Mouse (Mus musculus): ENCODE data around the gene Car7.

Car7 gene

DNA sequence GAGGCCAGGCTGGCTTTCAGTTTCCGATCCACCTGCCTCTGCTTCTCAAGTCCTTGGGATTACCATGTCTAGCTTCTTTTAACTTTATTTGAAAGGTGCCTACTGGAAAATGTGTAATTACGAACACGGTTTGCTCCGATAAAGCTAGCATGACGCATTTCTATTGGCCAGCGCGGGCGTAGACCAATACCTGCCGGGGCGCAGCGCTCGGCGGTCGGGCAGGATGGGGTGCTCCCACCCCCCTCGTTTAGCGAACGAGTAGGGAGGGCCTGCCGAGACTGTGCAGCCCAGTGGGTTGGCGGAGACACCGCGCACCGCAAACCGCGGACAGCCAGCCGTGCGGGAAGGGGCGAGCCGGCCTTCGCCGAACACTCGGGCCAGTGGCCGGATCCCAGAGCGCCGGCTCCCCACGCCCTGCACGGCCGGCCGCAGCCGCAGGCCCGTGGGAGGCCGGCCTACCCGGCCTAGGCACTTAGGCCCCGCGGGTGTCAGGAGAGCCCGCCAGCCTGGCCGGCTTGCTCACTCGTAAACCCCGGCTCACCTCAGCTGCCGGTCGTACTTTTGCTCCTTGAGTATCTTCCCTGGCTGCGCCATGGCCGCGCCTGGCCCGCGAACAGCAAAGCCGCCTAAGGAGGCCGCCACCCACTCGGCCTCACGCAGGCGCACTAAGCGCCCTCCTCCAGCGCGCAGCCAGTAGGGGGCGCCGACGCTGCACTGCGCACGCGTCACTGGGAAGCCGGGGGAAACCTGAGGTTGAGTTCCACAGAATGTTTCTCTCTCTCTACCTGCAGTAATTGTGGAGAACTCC lies at the start of gene Car7, which contains the start of gene Nae1:
Car7 (plus strand) TSS at position 719 of the 808 bp plus-strand sequence.
Nae1 (minus strand) TSS at position 667 of the 808 bp plus-strand sequence.
- DNase-seq: peak; percentile 95

DNA sequence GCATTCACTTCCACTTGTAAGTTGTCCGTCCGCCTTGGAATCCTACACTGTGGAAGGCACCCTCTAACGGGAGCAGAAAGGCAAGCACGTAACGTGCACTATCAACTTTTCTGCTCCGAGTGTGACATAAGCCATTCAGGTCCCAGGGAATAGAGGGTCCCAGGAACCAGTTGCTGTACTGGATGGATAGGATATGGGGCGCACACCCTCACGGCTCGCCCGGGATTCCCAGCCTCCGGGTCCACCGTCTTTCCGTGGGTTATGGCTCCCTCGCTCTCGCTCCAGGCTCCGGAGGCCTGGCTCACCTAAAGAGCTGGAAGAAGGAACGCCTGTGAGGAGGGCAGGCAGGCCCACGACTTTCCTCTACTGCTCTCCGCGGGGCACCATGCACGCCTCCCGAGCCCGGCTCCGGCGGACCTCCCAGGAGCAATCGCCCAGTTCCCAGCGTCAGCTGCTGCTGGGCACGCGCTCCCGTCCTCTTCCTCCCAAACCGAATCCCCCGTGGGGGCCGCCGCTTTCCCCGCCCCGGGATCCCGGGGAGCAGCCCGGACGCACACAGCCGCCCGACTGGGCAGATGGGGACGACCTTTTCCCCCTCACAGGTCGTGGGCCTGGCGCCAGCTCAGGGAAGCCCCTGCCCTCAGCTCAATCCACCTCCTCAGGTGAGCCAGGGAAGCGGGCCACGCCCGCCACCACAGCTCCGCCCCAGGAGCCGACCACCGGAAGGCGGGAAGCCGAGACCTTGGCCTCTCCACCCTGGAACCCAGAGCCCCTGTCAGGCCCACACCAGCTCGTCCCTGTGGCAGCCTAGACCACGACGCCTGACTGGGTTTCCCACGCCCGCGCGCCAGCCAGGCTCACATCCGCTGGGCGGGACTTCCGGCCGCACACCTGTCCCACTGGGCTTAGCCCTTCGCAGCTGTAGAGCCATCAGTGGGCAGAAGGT lies 25.2 kb upstream of the Car7 start, which contains the start of gene Terb1:
Terb1 (minus strand) TSS at position 850 of the 946 bp plus-strand sequence.
- peak; percentile 51 for DNase-seq

DNA sequence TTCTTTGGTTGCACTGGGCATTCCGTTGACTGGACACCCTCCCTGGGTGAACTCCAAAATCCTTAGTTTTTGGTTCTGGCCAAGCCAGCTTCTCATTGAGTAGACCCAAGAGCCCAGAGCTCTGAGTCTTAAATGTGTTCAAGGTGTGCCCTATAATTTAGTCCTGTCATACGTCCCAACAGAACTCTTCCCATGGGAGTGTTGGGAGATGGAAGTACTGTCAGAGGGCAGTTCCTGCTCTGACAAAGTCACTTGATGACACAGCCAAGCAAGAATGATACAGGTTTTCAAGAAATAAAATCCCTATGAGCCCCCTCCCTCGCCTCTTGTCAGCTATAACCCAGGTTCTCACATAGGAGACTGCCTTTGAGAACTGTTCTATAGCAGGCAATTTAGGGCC lies 24.4 kb upstream of the Car7 start:
- no peak for DNase-seq

DNA sequence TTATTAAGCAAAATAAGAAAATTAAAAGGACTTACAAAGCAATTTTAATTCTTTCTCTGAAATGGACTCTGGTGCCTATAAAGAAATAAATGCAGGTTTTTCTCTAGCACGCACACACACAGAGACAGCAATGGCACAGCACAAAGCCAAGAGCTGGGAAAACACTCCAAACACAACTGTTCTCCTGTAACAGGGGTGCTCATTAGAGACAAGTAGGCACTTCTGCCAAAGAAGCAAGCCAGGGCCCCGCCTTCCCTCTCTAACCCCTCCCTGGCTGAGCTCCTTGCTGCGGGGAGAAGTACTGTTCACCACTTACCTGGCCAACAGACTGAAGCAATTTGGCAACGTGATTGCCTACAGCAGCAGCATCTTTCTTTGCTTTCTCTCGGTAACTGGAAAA lies 16.6 kb upstream of the Car7 start:
- DNase-seq: no peak

DNA sequence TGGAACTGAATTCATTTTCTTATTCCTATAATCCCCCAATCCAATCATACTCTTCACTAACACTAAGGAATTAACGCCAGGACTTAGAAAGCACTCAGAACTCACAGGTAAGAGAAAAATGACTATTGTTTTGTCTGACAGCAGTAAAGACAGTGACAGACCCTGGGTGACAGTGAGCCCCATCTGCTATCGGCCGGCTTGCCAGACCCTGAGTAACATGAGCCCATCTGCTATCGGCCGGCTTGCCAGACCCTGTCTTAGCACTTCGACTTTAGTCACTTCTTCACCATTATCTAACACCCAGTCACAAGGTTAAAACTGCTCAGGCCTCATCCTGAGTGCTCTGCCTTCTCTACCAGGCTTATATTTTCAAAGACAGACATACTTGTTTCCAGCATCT lies 4.8 kb upstream of the Car7 start:
- no peak for DNase-seq

DNA sequence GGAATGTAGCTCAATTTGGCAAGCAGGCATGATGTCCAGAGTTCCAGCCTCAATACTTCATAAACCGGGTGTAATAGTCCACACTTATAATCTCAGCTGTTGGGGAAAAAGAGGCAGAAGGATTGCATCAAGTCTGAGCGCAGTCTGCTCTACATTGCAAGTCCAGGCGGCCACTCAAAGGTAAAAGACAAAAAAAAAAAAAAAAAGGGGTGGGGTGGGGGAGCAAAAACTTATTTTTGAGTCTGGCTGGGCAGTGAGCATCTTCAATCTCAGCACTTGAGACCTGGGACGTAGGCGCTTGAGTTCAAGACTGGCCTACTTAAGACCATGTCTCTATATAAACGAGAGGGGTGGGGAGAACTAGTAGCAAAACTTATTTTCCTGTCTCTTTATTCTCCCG lies 938 bp upstream of the Car7 start:
- no peak for DNase-seq

DNA sequence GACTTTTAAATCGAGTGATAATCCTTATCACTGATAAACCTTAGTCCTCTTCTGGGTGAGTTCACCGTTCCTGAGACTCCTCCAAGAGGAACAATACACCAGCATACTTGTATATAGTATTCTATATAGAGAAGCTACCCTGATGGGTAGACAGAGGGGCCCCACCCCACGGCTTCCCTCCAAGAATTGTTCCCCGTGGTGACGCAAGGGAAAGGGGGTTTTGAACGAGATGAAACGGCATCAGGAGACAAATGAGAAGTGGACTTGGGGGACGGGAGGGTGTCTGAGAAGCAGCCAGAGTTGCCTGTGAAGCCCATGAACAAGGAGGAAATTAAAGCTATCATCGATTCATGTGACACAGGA lies 271 bp downstream of the Car7 start:
- no peak for DNase-seq

DNA sequence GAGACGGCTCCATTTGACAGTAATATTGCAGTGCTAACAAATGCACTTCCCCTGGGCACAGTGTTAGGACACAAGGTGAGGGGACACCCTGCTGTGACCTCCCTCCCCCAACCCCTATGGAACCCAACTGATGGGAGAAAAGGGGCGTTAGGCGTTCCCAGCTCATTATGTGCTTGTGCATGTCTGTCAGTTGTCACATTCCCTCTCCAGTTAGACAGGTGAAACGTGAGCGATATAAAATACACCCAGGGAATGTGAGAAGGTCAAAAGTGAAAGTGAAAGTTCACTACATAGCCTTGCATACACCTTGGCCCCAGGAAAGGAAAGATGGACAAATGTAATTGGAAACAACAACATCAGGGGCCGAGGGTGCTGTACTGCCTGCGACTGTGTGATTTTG lies 889 bp downstream of the Car7 start:
- DNase-seq: no peak

DNA sequence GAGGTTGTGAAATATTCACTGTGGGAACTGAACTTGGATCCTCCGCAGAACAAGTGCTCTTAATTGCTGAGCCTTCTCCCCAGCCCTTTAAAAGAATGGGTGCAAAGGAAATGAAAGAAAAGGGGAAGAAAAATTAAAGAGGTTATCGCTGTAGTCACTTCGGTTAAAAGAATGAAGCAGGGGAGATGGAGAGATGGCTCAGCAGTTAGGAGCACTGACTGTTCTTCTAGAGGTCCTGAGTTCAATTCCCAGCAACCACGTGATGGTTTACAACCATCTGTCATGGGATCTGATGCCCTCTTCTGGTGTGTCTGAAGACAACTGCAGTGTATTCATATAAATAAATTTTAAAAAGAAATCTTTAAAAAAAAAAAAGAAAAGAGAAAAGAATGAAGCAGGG lies 1.5 kb downstream of the Car7 start:
- no peak for DNase-seq

DNA sequence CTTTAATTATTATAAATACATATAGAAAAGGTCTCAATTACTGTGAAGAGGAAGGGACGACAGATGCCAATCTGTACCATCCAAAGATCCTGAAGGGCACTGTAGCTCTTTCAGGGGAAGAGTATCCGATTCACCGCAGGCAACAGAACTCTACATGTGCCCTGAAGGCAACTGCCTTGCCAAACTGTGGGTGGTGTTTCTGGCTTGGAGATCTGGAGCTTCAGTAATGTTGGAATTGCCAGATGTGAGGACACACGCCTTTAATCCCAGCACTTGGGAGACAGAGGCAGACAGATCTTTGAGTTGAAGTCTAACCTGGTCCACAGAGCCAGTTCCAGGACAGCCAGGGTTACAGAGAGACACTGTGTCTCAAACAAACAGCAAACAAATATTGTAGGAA lies 4.4 kb downstream of the Car7 start:
- no peak for DNase-seq

DNA sequence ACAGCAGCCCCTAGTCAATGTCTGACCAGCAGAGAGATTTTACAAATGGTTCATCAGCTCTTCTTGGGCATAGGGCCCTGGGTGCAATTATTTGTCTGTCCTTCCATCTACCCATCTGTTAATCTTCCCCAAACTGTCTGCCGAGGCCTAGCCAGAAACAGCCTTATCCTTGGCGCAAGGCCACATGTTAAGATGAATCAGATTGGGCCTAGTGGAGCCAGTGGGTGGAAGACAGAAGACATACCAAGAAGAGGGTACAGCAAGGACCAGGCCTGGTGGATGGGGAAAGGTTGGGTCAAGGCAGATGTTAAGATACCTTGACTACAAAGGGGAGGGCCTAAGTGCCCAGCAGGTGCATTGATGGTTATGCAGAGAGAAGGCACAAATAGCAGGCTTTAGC lies 5.1 kb downstream of the Car7 start:
- DNase-seq: no peak

DNA sequence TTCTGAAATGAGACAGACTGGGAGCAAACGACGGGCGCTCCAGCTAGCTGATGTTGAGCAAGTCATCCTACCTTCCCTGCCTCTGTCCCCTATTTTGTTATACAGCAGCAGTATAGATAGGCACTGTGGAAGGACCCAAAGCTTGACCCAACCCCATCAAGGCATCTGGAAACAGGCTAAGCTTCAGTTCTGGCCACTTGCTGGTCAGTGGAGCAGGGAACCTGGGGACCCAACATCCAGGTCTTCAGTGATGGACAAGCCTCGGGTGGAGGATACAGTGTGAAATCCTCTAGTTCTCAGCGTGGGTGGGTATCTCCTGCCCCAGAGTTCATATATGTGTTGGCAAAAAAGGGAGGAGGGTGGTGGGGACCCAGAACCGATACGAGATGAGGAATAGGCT lies 5.7 kb downstream of the Car7 start:
- no peak for DNase-seq

DNA sequence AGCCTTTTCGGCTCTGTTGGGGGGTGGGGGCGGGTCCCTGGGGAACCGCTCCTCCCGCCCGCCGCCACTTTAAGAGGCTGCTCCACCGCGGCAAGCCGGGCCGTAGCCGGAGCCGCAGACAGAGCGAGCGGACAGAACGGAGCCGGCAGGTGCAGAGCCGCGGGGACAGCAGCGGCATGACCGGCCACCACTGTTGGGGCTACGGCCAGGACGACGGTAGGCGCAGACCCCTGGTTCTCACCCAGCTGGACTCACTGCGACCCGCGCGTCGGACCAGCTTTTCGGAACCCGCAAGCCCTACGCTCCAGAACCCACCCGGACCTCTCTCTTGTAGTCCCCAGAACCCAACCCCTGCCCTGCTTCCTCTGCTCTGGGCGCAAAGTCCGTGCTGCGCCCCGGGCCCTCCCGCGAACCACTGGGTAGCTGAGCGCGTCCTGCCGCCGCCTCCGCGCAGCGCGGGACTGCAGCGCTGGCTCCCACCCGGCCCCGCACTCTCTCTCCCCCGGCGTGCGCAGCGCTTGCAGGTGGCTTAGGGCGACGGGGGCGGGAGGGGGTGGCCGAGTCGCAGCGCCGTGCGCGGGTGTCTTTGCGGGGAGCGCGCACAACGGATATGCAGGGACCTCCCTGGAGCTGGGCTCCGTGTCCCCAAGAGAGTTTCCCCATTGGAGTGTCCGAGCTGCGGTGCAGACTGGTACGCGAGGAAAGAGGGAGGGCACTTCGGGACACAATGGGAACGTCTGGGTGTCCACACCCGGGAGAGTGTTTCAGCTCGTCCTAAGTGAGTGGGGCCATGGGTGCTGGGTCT lies 6.4 kb downstream of the Car7 start:
- no peak for DNase-seq

DNA sequence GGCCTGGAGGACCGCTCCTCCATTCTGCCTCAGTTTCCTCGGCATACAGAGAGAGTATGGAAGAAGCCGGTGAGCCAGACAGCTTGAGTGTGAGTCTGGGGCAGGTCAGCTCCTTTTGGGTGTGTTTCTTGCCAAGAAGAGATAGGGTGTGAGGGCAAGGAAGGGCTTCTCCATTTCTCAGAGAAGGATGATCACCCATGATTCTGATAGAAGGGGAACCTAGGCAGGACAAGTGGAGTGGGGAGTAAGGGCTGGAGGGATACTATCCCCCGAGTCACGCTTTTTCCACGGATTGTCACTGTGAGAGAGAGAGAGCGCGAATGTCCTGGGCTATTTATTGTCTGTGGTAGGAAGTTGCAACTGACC lies 7.0 kb downstream of the Car7 start:
- no peak for DNase-seq

DNA sequence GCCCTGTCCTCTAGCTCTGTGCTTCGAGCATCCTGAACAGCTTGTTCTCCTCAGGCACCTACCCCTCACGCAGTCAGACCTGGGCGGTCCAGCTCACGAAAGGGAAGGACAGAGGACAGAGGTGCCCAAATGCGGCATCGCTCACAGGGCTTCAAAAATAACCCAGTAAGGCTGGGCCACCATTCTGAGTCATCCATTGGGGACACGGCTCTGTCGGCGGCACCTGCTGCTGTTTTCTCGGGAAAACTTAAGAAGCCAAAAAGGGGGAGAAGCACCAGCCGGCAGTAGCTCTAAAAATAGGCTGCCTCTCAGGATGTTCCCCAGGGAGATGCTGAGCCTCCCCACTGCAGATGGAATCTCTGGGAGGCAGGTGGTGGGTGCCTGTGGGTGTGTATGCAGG lies 7.7 kb downstream of the Car7 start:
- no peak for DNase-seq

DNA sequence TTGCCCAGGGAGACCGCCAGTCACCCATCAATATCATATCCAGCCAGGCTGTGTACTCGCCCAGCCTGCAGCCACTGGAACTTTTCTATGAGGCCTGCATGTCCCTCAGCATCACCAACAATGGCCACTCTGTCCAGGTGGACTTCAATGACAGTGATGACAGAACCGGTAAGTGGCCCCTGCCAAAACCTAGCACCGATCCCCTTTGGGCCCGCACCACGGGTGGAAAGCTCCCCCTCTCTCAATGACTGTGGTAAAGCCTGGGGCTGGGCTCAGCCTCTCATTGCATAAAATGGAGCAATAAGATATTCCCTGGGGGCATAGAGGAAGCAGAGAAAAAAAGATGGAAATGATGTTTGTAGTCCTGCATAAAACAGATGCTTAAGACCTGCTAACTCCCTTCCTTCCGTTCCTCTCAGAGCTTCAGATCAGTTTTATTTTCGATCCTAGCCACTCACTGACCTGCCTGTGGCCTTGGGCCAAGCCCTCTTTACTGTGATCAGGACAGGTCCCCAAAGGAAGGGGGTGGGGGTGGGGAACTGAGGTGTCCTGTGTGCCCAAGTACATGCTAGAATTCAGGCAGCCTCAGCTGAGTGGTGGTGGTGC lies 9.1 kb downstream of the Car7 start:
- no peak for DNase-seq

DNA sequence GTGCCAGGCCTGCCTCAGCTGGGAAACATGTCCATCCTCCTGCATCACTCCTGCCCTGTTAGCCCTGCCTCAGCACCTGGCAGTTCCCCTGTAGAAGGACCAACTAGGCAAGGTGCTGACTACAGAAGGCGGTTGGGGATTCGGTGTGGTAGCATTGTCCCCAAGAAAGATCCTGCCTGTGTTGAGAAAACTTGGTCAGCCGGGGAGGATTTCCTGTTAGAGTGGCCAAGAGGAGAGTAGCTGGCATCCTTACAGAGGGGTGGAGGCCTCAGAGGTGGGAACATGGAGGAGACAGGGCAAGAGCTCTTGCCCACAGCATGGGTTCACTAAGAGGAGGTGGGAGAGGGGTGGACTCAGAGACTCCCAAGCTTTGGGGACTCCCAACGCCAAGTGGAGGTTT lies 20.7 kb downstream of the Car7 start:
- DNase-seq: no peak

DNA sequence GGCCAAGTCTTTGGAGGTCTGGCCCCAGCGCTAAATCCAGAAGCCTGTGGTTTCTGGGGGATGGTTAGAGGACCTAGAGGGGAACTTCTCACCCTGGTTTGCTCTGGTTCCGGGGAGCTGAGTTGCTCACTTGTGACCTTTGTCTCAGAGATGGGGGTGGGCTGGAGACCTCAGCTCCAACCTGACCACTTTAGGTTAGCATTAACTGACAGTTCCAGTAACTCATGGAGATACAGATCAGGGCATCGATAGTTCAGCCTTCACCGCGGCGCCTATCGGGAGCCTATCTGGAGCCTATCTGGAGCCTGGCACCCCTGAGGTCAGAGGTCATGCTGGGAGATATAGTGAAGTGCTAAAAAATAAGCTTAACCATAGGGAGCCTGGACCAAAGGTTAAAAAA lies 22.7 kb downstream of the Car7 start:
- no peak for DNase-seq

DNA sequence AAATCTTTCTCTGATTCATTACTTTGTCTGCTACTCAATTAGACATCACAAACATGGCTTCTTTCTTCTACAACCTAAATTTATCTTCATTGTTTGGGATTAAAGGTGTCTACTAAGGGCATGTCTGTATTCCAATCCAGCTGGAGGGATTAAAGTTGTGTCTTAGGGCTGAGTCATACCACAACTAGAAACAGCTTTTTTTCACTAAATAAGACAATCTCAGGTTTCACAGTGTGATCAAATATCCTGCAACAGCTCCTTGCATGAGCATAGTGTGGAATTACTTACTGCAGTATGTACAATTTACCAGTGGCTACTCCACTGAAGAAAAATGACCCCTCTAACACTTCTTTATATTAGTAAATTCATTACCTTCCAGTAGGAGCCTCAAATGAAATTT lies 26.2 kb downstream of the Car7 start:
- DNase-seq: no peak

DNA sequence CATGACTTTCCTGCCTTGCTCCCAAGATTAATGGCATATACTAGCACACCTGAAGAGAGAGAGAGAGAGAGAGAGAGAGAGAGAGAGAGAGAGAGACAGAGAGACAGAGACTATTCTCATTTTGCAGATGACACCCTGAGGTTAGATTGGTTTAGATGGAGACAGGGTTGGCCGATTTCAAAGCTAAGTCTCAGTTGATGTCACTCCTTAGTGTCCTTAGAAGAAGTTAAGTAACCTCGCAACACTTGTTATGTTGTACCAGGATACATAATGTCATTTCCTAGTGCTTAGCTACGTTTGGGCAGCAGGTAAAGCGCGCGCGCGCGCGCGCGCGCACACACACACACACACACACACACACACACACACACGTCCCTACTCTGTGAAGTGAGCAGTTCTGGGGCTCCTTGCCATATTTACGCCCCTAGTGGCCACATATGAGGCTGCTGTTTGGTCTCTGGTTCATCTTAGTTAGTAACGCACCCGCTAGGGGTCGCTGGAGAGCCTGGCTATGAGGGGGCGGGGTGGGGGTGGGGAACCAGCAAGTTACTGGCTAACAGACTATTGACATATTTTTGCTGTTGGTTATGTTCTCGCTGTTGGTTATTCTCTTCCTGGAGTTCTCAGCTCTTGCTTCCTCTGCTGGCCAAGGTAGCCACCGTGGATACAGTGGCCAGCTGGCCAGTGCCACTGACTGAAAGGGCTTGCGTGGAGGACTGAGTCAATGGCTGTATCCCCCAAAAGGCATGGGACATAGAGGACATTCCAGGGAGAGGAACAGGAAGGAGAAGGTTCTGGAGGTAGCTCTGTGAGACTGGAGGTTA lies 30.4 kb downstream of the Car7 start:
- DNase-seq: peak; percentile 87

DNA sequence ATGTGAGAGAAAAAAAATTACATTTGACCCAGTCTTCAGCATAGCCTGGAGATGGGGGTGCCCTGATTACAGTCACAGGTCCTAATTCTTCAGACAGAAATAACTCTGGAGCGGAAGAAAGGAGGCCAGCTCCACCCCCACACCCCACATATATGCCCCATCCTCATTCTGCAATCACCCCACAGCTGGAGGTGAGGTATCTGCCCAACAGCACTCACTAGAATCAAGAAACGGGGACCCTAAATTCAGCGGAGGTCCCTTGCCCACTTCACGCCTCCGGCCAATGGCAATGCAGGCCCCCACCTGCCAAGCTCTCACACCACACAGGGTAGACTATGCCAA lies 30.9 kb downstream of the Car7 start:
- no peak for DNase-seq

DNA sequence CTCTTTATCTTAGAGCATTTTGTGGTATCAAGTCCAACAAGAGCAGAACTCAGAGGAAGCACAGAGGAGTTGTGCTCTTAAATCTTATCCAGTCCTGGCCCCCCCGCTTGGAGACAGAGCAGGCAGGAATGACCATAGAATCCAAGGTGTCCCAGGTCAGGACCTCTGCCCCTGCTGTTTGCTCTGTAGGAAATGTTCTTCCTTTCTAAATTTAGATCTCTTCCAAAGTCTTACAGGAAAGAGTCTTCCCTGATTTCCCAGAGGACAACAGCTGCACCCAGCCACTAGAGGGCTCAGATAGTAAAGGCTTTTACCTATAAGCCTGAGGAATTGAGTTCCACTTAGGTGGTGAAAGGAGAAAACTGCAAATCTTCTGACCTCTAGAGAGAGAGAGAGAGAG lies 35.1 kb downstream of the Car7 start:
- peak; percentile 11 for DNase-seq

Data from thymus, postnatal 14 days (tissue).